Mouse (Mus musculus): ENCODE data around the gene Gm49320.

GRCm38 (mm10) chr8:4247951-4248540 lies 9.4 kb downstream of the Gm49320 start, which contains the start of gene Tgfbr3l:
- TF ChIP-seq CTCF (IDR thresholded peaks at IDR 0.05) = no peak
- no peak for TF ChIP-seq EP300 (IDR thresholded peaks at IDR 0.05)

Data from lung, postnatal 0 days (tissue).